Mouse (Mus musculus) spleen, postnatal 4 days (tissue): Measurements from ENCODE around the gene Dscaml1.
A peak's percentile ranks its signal among the peaks of the same experiment; 100 is the strongest.

Source experiments
- DNase-seq, 2 experiments: peaks; one replicate each; pipeline ENCODE4 v3.0.0; 2022; ENCODE audit warnings: low spot score in 2 of 2

Dscaml1 gene

GRCm38 (mm10) chr9:45632520-45632919 lies 206.1 kb downstream of the Dscaml1 start:
- DNase-seq, result no peak

DNA sequence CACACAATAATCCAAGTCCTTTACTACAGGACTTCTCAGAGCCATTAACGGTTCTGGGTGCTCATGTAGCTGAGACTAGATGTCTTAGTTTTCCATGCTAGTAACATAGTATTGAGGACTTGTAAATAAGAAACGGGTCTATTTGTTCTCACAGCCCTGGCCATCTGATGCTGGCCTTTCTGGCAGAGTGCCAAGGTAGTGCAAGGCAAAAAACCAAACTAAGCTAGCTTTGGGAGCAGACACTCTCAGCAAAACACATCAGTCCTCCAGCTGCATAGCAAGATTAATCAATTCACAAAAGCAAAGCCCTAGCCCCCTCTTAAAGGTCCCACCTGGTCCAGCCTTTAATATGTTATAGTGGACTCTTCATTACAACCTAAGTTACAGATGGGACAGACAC lies 206.6 kb downstream of the Dscaml1 start:
- no peak for DNase-seq

DNA sequence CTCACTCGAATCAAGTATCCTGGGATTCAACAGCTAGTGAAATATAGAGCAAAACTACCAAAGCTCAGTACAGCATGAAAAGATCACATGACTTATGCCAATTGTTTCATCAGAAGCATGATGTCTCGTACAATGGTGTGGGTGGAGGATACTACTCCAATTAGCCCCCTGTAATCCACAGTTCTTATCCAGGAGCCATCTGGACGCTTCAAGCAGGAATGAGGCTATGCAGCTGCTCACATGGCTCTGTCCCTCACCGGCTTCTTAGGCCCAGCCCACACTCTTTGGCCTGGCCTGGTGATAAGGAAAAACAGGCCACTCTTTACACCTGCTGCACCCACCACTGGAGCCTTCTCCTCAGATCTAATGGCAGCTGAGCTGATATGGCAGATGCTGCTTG lies 208.6 kb downstream of the Dscaml1 start:
- no peak for DNase-seq

GRCm38 (mm10) chr9:45637346-45637745 lies 210.9 kb downstream of the Dscaml1 start:
- DNase-seq, result no peak

- no peak for DNase-seq
Observed at GRCm38 (mm10) chr9:45638184-45638917, 211.9 kb downstream of the Dscaml1 start.

- DNase-seq, result no peak
Observed at GRCm38 (mm10) chr9:45644833-45645388, 218.5 kb downstream of the Dscaml1 start.

GRCm38 (mm10) chr9:45645526-45645925 lies 219.1 kb downstream of the Dscaml1 start:
- no peak for DNase-seq

- no peak for DNase-seq
Observed at GRCm38 (mm10) chr9:45651078-45651809, 224.8 kb downstream of the Dscaml1 start.

GRCm38 (mm10) chr9:45651810-45652177 lies 225.4 kb downstream of the Dscaml1 start:
- DNase-seq, result no peak

GRCm38 (mm10) chr9:45657172-45658062 lies 231.0 kb downstream of the Dscaml1 start:
- no peak for DNase-seq

DNA sequence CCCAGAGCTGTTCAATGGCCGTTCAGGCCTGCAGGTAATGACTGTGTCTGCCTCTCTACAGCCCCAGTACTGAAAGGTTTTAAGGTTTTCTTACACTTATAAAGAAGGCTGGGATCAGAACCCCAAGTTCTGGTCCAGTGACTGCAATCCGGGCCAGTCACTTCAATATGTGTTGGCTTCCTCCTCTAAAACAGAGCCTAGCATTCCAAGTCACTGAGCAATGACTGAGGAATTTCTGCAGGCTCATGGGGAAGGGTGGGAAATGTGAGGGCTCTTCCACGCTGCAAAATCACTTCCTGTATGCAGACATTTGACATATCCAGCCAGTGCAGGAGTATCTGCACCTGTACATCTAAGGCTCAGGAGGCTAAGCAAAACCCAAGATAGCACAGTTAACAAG lies 233.8 kb downstream of the Dscaml1 start:
- DNase-seq, result no peak

DNA sequence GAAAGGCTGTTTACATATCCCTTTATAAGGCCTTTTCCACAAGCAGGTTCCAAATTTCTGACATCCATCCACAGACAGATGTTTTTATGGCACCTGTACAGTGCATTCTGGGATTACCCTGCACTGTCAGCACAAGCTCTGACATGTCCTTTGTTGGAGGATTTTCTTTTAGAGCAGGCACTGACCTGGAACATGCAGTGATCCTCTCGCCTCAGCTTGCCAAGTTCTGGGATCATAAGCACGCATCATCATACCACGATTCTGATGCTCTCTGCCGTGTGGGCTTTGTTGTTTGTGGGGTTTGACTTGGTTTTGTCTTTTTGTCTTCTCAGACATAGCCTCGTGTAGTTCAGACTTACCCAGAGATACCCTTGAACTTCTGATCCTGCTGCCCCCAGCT lies 236.0 kb downstream of the Dscaml1 start:
- DNase-seq, result no peak

DNA sequence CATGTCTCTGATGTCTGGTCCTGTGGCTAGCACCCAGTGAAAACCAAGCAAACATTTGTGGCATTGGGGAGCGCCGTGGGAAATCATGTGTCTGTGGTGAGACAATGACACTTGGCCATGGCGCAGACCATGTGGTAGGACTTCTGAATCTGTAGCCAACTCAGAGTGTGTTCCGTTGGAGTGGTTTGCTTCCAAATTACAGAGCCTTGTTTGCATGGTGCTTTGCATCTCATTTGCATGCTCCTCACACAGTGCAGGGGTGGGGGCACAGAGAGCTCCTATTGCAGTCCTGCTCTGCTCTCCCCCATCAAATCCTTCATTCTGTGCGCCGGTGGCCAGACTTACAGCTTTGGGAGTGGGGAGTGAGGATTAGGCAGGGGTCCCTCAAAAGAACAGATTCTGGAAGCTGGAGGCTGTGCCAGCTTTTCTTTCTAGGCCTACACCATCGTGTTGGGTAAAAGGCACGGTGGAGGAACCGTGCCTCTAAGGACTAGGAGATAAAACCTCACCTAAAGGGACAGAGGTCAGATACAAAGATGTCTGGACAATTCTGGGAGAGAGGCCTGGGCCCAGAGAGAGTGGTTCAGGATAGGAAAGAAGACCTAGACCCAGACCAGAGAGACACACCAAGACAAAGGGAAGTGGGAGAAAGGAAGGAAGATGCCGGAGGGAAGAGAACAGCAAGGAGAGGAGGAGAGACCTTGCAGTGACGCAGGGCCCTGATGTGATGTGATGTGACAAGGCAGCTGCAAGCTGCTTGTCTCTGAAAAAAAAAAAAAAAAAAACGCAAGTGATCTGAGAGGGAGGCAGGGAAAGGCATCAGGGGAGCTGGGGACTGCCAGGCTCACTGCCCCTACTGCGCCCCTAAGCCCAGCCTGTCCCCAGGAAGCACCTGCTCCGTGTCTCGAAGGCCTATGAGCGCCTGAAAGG lies 237.2 kb downstream of the Dscaml1 start:
- DNase-seq, result no peak

DNA sequence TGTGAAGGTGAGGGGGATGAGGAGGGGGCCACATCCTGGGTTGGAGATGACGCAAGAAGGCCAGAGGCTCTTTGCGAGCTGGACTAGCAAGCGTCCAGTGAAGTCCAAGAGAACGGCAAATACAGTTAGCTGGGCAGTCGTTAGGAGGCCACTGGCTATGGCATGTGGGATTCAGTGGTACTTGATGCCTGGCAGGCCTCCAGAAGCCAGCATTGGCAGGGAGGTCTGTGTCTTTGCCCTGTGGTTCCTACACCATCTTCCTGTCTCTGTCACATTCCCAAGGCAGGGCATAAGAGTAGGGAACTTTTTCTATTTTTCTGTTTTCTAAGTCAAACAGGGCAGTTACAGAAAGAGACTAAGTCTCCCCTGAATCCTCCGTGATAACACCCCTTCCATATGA lies 237.9 kb downstream of the Dscaml1 start:
- DNase-seq, result no peak

DNA sequence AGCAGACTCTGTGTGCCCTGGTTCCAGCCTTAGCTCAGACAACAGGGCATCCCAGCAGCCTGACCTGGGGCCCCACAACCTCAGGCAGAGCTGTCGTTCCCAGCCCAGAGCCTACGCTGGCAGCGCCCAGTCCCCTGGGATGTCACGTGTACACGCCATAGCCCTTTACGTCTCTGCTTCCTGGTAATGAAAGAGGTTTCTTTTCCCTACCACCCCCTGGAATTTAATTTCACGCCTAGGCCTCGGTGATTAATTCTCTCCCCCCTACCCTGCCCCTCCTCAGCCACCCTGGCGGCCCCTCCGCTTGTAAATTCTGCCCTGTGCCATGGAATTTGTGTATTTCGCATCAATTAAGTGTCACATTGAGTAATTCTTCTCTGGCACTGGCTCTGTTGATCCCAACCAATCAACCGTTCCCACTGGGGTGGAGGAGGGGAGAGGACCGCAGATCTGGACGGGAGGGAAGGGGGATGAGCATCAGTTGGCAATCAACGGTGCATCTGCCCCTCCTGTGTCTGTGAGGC lies 238.5 kb downstream of the Dscaml1 start:
- DNase-seq, result no peak

DNA sequence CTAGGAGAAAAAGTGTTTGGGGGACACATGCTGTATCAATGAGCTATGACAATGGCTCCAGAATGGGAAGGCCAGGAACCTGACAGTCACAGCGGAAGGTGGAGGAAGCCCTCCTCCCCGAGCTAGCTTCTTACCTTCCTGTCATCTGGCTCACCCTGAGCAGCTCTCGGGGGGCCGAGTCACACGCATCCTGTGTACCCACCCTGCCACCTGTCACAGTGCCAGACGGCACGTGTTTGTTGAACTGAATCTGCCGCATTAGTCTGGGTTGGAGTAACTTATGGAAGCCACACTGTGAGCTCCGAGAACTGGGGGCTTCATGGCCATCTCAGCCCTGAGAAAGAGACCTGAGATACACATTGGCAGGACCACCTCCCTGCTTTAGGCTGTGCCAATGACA lies 249.5 kb downstream of the Dscaml1 start:
- DNase-seq, result no peak

GRCm38 (mm10) chr9:45676578-45676977 lies 250.2 kb downstream of the Dscaml1 start:
- DNase-seq, result no peak

- DNase-seq, result peak in 1 of 2 experiments; percentile 21
Observed at GRCm38 (mm10) chr9:45677236-45677781, 250.9 kb downstream of the Dscaml1 start.

DNA sequence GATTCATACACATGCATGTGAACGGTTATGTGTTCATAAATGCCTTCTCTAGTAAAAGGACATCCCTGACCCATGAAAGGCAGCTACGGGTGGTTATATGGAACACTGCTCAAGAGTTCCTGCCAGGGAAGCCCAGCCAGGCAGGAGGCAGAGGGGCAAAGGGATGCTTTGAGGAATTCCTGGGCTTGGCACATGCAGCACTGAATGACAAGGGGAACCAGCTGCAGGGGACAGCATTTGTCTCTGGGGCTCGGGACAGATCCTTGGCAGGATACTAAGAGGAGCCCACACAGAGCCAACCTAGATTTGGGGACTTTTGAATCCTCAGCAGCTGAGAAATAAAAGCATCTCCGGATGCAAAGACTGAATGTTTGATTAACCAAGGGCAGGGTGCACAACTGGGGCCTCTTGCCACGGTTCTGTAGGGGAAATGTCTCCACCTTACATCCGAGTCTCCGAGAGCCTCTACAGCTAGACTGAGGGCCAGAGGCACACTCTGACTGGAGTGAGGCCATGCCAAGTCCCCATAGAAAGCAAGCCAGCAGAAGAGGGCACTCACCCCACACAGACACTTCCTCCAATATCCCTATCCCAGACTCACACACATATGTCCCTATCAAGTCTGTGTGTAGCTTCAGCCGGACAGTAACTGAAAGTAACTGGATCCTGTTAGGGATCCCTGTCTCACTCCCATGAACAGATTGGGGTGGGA lies 251.7 kb downstream of the Dscaml1 start:
- DNase-seq, result no peak

DNA sequence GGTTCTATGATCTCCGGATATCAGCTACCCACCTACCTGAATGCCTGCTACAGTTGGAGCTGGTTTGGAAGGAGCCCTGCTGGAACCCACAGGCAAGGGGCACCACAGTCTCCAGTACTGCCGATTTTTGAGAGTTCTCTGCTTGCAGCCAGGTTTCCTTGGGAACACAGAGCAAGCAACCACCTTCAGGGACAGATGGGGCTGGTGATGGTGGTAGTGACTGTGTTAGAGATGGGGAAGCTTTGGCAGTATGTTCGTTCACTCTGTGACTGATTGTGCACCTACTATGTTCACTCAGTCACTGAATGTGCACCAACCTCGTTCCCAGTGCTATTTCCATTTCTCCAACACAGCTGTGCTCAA lies 252.2 kb downstream of the Dscaml1 start:
- DNase-seq, result no peak
